Mouse (Mus musculus) neural tube, embryonic 10.5 days (tissue): ENCODE data around the gene Fbxo3.
"Not testable (repeated sequence)": the region's sequence is repeated elsewhere in the genome, so short reads cannot be mapped to it uniquely, and the experiment has no call there.

Experiments
- DNase-seq: peaks from one replicate; pipeline ENCODE4 v3.0.0-alpha.2; 2017; ENCODE audit warnings: low spot score; ENCODE audit errors: extremely low spot score

Gene Fbxo3

GRCm38 (mm10) chr2:104036316-104036715 is 8.8 kb downstream of the Fbxo3 start:
- DNase-seq: no peak

GRCm38 (mm10) chr2:104038236-104038635 is 10.7 kb downstream of the Fbxo3 start:
- no peak for DNase-seq

GRCm38 (mm10) chr2:104041632-104042031 is 14.1 kb downstream of the Fbxo3 start:
- no peak for DNase-seq

DNA sequence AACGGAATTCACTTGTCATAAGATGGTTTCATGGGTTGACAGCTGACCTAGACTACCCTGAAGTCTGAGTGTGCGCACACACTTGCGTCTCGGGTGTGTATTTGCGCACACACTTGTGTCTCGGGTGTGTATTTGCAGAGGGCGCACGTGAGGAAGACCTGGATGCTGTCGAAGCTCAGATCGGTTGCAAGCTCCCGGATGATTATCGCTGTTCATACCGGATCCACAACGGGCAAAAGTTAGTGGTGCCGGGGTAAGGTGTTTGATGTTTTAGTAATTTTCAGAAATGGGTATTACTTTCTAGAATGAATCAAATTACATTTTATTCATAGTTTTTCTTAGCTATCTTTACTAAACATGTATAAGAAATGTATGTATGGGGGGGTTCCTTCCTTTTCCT is 15.2 kb downstream of the Fbxo3 start:
- no peak for DNase-seq

DNA sequence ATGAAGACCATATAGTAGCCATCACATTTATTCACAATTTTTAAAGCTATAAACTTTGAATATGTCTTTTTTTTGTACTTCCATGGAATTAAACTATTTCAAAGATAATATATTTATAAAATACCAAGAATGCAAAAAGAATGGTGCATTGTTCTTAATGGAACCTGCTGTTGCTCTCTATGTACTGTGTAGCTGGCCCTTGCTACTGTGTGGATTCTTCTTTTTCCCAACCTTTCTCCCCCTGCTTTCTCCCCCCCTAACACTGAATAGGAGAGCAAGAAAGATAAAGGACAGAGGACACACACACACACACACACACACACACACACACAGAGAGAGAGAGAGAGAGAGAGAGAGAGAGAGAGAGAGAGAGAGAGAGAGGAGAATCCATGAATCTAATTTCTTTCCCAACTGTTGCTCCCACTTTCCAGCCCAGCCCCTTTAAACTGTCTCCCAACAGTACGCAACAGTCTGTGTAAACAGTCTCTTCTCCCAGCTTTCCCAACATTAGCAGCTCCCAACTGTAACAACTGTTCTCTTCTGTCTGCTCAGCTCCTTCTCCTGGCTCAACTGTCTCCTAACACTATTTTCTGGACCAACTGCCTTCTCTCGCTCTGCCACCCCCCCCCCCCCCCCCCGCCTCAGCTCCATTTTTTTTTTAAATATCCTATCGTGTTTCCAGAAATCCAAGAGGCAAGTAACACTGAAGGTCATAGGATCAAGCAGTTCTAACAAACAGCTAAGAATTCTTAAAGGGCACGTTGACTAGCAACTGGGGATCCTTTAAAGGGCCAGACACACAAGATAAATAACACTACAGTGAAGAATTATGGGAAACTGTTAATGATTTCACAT is 16.3 kb downstream of the Fbxo3 start:
- no peak for DNase-seq

DNA sequence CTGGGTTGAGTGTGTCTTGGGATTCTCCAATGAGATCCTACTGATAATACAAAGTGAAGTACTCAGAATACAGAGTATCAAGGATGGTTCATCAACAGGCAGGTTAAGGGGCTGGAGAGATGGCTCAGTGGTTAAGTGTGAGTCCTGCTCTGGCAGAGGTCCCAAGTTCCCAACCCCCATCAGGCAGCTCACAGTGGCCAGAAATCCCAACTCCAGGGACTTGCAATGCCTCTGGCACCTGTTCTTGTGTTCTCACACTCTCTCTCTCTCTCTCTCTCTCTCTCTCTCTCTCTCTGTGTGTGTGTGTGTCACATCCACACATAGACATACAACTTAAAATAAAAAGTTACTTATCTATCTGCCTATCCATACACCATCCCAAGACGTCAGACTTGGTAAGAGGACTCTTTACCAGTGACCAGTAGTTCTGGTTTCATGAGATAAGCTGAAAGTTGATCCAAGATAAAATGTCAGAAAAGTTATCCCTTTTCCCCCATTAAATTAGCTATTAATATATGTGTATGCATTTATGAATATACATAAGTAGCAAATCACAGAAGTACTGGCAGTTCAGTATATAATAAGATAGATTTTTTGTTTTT is 17.1 kb downstream of the Fbxo3 start:
- DNase-seq: no peak

DNA sequence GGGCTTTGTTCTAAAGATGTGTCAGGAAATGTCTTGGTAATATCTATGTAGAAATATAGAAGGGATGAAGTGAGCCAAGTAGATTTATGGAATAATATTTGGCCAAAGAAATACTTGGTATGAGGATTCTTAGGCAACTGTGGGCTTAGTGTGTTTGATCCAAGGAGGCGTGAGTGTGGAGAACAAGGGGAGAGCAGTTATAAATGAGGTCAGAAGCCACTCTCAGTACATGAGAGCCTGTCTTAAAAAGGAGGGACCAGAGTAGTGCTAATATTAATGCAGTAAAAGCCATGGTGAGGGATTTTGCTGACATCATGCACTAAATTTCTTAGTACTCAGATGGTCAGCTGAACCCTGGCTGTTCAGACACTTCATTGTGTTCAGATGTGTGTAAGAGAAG is 30.9 kb downstream of the Fbxo3 start:
- no peak for DNase-seq

GRCm38 (mm10) chr2:104058954-104059353 is 31.4 kb downstream of the Fbxo3 start:
- no peak for DNase-seq

GRCm38 (mm10) chr2:104059786-104060185 is 32.3 kb downstream of the Fbxo3 start:
- DNase-seq: no peak

DNA sequence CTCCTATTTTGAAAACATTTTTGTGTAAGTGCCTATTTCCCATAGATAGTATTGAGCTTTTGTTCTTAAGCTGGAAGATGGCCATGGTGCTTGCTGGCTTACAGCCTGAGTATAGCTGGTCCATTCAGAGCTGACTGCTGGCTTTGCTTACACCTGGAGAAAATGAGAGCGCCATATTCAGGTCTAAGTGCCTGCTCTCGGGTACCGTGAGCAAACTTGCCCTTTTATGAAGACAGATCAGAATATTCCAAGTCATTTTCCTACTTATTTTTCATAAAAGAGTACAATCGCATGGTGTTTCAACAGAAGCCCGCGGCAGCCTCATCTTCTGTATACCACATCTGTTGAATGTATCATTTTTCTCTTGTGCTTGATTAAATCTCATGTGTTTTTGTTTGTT is 33.5 kb downstream of the Fbxo3 start:
- DNase-seq: no peak

DNA sequence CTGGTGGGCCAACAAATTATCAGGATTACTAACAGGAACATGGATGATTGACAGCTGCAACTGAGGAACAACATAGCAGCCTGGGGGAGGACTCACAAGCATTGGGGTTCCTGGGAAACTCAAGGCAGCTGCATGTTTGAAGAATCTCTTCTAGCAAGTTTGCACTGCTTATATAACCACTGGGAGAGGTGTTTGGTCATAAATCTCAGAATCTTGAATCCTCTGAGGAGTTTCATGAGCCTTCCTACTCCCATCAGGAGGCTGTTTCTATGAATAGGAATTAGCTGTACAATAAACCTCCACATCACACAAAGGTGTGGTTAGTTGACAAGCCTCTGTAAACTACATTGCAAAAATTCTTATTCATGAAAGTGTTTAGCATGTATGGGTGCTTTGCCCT is 35.1 kb downstream of the Fbxo3 start:
- no peak for DNase-seq

GRCm38 (mm10) chr2:104064152-104064551 is 36.6 kb downstream of the Fbxo3 start:
- DNase-seq: no peak

GRCm38 (mm10) chr2:104065526-104065925 is 38.0 kb downstream of the Fbxo3 start, which contains the start of gene Gm10912:
Gene Gm10912 (plus strand): TSS chr2:104065826.
- not testable (repeated sequence) for DNase-seq

GRCm38 (mm10) chr2:104068450-104068849 is 40.9 kb downstream of the Fbxo3 start, which contains the start of gene Gm10799:
Gene Gm10799 (minus strand): TSS chr2:104068550.
- not testable (repeated sequence) for DNase-seq

- peak; percentile 60 for DNase-seq
Measured at GRCm38 (mm10) chr2:104069704-104070185, 42.2 kb downstream of the Fbxo3 start, which contains the start of gene Cd59b. Gene Cd59b (plus strand): TSS chr2:104069849.

GRCm38 (mm10) chr2:104078285-104078684 is 50.8 kb downstream of the Fbxo3 start:
- not testable (repeated sequence) for DNase-seq

DNA sequence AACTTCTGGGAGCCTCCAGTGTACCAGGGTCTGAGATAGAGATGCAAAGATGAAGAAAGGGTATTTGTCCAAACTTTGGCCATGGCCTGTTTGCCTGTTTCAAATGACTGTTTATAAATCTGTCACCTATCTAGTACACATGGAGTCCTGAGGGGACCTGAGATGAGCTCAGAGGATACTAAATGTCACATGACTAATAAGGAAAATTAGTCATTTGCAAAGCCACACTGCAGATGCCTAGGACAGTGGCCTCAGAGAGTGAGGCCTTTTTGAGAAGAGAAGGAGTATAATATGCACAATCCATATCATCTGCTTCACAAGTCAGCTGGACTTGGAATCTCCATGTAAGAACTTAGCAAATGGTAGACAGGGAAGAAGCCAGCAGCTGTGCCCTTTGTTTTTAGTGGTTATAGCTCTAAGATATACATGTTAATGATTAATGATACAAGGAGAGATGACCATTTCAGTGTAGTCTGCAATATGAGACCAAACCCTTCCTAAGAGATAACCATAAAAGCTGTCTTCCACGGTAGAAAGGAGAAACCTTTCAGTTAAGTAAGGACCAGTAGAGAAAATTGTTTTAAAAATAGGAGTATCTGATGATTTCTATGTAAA is 54.0 kb downstream of the Fbxo3 start:
- DNase-seq: not testable (repeated sequence)

GRCm38 (mm10) chr2:104082474-104082873 is 55.0 kb downstream of the Fbxo3 start:
- no peak for DNase-seq

- not testable (repeated sequence) for DNase-seq
Measured at GRCm38 (mm10) chr2:104084027-104084426, 56.5 kb downstream of the Fbxo3 start.

- not testable (repeated sequence) for DNase-seq
Measured at GRCm38 (mm10) chr2:104087562-104087961, 60.0 kb downstream of the Fbxo3 start.

DNA sequence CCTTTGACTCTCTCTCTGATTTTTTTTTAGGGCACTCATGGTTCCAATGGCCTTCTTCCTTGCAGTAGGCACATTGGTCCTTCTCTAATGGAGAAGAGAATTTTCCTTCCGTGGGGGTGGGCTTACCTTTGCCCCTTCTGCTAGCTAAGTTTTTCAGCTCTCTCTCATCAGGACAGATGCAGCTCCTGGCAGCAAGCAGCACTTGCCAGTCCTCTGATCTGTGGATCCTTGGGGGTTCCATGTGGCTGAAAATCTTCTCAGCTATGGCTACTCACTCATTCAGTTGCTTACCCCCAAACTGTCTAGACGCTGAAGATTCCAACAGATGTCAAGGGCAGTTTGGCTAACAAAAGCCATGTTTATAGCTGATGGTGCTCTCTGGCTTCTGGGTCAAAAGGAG is 65.8 kb downstream of the Fbxo3 start:
- DNase-seq: no peak

- DNase-seq: peak; percentile 75
Measured at GRCm38 (mm10) chr2:104095741-104096213, 68.3 kb downstream of the Fbxo3 start, which contains the start of gene Cd59a. Gene Cd59a (plus strand): TSS chr2:104095801.
